Mouse (Mus musculus) liver, embryonic 14.5 days (tissue): ENCODE measurements around the gene Hmgcs2.
A peak's percentile ranks its signal among the peaks of the same experiment; 100 is the strongest.

Experiments used
- CTCF ChIP-seq: IDR thresholded peaks from 2 replicates; pipeline ENCODE4 v1.5.1; 2016; ENCODE audit warnings: antibody characterized with exemption, low read depth, control low read depth
- EP300 ChIP-seq: IDR thresholded peaks from 2 replicates; pipeline ENCODE4 v1.6.1; 2016; ENCODE audit warnings: antibody characterized with exemption, low read depth

DNA sequence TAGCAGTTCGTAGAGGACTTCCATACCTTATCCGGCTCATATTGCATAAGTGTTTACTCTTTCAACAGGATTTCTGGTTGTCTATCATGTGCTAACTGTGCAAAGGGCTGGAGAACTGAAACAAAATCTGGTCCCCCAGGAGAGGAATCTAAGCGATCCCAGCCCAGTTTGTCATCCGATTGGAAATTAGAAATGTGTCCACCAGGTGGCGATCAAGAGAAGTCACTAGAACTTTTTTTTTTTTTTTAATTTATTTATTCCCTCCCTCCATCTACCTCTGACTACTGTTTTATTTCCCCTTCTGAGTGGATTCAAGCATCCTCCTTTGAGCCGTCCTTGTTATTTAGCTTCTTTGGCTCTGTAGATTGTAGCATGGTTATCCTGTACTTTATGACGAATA lies 73.7 kb downstream of the Hmgcs2 start:
- TF ChIP-seq CTCF = peak; percentile 36; the same call in 1 of the 2 replicates
- no peak for TF ChIP-seq EP300
